Mouse (Mus musculus) c-Kit-positive CD71-positive TER-119-positive erythroid progenitor cells, embryonic 14.5 days (primary cell): ENCODE data around the gene E030018B13Rik.

Experiments used
- DNase-seq: peaks from one replicate; pipeline ENCODE4 v3.0.0-alpha.2; 2013; ENCODE audit warnings: low spot score

The E030018B13Rik gene

DNA sequence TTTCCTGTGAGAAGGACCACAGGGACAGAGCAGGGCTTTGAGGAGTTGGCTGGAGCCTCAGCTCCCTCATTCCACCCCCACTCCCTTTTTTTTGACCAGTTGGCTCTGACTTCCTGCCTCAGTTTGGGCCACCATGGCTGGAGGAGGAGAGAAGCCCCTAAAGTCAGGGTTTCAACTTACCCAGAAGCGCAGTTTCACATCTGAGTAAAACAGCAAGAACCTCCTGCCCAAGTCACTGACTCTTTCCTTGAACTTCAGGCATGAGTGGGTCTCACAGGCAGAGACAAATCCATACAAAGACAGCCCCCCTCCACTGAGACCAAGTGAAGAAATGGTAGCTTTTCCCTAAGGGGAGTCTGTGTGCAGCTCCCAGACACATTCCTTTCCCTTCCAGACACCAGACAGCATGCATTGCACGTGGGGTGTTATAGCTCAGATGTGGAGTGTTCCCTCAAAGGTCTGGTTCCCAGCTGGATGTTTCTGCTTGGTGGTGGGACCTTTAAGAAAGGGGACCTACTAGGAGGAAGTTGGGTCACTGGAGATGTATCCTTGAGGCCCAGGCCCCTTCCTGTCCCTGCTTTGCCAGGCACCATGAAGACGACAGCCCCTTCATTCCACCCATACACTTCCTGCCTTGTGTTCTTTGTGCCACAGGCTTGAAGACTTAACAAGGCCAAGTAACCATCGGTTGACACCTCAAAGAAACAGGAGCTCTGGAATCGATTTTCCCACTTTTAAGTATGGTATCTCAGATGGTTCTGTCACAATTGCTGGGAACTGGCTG is 49.2 kb downstream of the E030018B13Rik start:
- DNase-seq, result no peak

DNA sequence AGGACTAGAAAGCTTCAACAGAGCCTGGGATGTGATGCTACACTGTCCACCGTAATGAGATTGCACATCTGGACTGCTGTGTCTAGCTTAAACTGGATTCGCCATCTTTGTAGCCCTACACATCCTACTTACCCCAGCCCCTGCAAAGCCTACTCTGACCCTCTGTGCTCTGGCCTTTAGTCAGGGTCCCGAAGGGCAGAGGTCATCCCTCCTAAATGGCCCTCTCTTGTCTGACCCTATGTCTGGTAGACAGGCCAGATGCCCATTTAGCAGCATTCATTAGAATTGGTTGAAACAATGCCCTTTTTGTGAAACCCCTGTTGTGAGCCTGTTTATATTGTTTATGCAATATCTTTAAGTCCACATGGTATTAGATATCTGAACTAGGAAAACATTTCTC is 53.3 kb downstream of the E030018B13Rik start:
- DNase-seq, result no peak
